Mouse (Mus musculus): ENCODE data around the gene Hist2h3b.

- TF ChIP-seq CTCF (conservative IDR thresholded peaks at IDR 0.05; ENCODE audit: low read length) (no peak), NANOG (IDR thresholded peaks at IDR 0.05; ENCODE audit: borderline replicate concordance, low read length) (no peak)
Measured at GRCm38 (mm10) chr3:96257190-96257589, 11.3 kb upstream of the Hist2h3b start.
